ENCODE assay signal across 21 mouse cellular contexts in the genomic region with DNA sequence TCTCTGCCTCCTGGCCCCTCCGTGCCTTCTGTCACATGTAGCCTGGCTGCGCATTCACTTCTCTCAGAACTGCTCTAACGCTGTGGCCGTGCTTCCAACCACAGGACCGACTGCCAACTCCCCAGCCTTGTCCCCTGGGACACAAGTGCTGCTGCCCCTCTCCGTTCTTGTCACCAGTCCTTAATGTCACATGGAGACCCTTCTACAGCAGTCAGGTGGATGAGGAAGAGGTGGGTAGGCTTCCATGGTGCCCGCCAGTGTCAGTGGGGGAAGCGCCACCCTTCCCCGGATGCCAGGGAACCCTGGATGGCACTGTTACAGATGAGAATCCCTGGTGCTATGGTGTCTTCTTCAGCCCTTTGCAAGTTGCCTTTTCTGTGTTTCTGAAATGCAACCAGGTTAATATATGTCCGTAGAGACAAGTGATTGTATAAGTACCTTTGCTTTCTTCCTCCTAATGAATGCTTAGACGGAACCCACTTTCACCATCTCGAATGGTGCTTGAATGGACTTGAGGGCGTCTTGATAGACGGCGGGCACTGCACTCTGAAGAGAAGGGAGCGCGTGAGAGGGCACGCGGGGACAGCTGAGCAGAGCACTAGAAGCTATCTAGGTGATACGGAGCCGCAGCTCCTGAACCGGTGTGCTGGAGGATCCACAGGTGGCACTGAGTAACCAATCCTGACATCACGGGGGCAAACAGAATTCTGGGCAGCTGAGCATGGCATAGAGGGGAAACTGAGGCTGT. TPM values are rescaled to one million over a fixed set of nuclear protein-coding genes. Genes with fewer than 3 reads are reported as not detected.
A peak's percentile ranks its signal among the peaks of the same experiment; 100 is the strongest.
DNase-seq lines count a peak whose midpoint lies in the region; ATAC-seq and TF ChIP-seq lines count a peak whose summit lies in the region.
"Had no signal": no experiment of that assay in that cellular context is flagged by ENCODE, and none has a peak within 500 bp of the region (broad histone marks: within the 10 kb centered on the region; RNA-seq: fewer than 3 reads in every experiment).

No protein-coding gene starts in this region.

- H3K79me2 ChIP-seq in heart, adult 2 months (replicated peaks; ENCODE audit: control insufficient read depth, insufficient read depth, low read length): no peaks in the 10 kb centered on the region

- no peak overlapping the region for H3K9ac ChIP-seq in heart, adult 2 months (ENCODE audit: low read depth, low read length)
- no peak overlapping the region for H3K9ac ChIP-seq in lung, embryonic 15.5 days
- H3K9ac ChIP-seq: embryonic facial prominence, embryonic 15.5 days; forebrain, embryonic 15.5 days; heart, embryonic 15.5 days; hindbrain, embryonic 13.5 days had no signal

- intact Hi-C loops in heart, adult 2 months (cut with DNase I): no loop called here

- no peak for TF ChIP-seq POLR2A in heart, adult 2 months (IDR thresholded peaks at IDR 0.05; ENCODE audit: insufficient read depth, low read depth, low read length)

- WGBS in heart, embryonic 10.5 days: 88% methylated on average over 23 of the region's 23 CpGs
- 77% methylated on average over 23 of the region's 23 CpGs for WGBS in heart, adult 2 months
- WGBS in lung, embryonic 15.5 days: 78% methylated on average over 23 of the region's 23 CpGs

- H3K4me3 ChIP-seq in heart, embryonic 10.5 days: no peak overlapping the region
- no peak overlapping the region for H3K4me3 ChIP-seq in heart, adult 2 months
- no peak overlapping the region for H3K4me3 ChIP-seq in lung, embryonic 15.5 days
- H3K4me3 ChIP-seq: embryonic facial prominence, embryonic 15.5 days; erythroblast, embryonic 14.5 days; forebrain, embryonic 10.5 days; forebrain, embryonic 15.5 days; heart, embryonic 15.5 days; hindbrain, embryonic 13.5 days had no signal

- no peaks in the 10 kb centered on the region for H3K27me3 ChIP-seq in heart, embryonic 10.5 days (ENCODE audit: insufficient read depth, poor library complexity, severe bottlenecking)
- H3K27me3 ChIP-seq in heart, adult 2 months (ENCODE audit: control insufficient read depth, insufficient read depth, low read length): no peaks in the 10 kb centered on the region
- no peaks in the 10 kb centered on the region for H3K27me3 ChIP-seq in lung, embryonic 15.5 days
- H3K27me3 ChIP-seq: CH12.LX; embryonic facial prominence, embryonic 15.5 days; forebrain, embryonic 15.5 days; heart, embryonic 15.5 days; hindbrain, embryonic 13.5 days had no signal

- TF ChIP-seq EP300 in heart, adult 2 months (IDR thresholded peaks at IDR 0.05; ENCODE audit: insufficient read depth, low read depth, low read length): no peak

- peaks cover 38% of the 10 kb centered on the region for H3K4me1 ChIP-seq in heart, embryonic 10.5 days
- peaks cover 15% of the 10 kb centered on the region for H3K4me1 ChIP-seq in heart, adult 2 months (ENCODE audit: control insufficient read depth, insufficient read depth, low read length)
- H3K4me1 ChIP-seq in lung, embryonic 15.5 days: peaks cover 36% of the 10 kb centered on the region
- H3K4me1 ChIP-seq: embryonic facial prominence, embryonic 15.5 days; forebrain, embryonic 10.5 days; forebrain, embryonic 15.5 days; hindbrain, embryonic 13.5 days had no signal

- H3K9me3 ChIP-seq in heart, embryonic 10.5 days: no peaks in the 10 kb centered on the region
- no peaks in the 10 kb centered on the region for H3K9me3 ChIP-seq in lung, embryonic 15.5 days
- H3K9me3 ChIP-seq: embryonic facial prominence, embryonic 15.5 days; forebrain, embryonic 10.5 days; forebrain, embryonic 15.5 days; heart, embryonic 15.5 days; hindbrain, embryonic 13.5 days had no signal

- ATAC-seq in lung, embryonic 15.5 days (ENCODE audit: borderline replicate concordance, extremely low read depth, low FRiP score, low TSS enrichment): no peak
- ATAC-seq: forebrain, embryonic 15.5 days; hindbrain, postnatal 0 days had no signal

- no peak overlapping the region for H3K4me2 ChIP-seq in lung, embryonic 15.5 days
- H3K4me2 ChIP-seq: embryonic facial prominence, embryonic 15.5 days; forebrain, embryonic 15.5 days; heart, embryonic 15.5 days; hindbrain, embryonic 13.5 days had no signal

- 0 out of 2 replicates have a peak overlapping the region, but pooled peaks have one; percentile 7 for H3K27ac ChIP-seq in heart, embryonic 10.5 days
- H3K27ac ChIP-seq in heart, adult 2 months: no peak overlapping the region
- H3K27ac ChIP-seq in lung, embryonic 15.5 days: peak overlapping the region; percentile 47; the same call in 1 of the 2 replicates
- H3K27ac ChIP-seq: embryonic facial prominence, embryonic 15.5 days; forebrain, embryonic 10.5 days; forebrain, embryonic 15.5 days; heart, embryonic 15.5 days; hindbrain, embryonic 13.5 days; hindbrain, postnatal 0 days had no signal

- peaks cover 7% of the 10 kb centered on the region; the same call in 1 of the 2 replicates for H3K36me3 ChIP-seq in heart, embryonic 10.5 days
- peaks cover 3% of the 10 kb centered on the region; the same call in 1 of the 2 replicates for H3K36me3 ChIP-seq in heart, adult 2 months (ENCODE audit: control insufficient read depth, insufficient read depth, low read length)
- H3K36me3 ChIP-seq in lung, embryonic 15.5 days: no peaks in the 10 kb centered on the region
- H3K36me3 ChIP-seq: forebrain, embryonic 15.5 days; heart, embryonic 15.5 days; hindbrain, embryonic 13.5 days had no signal

- TF ChIP-seq CTCF in heart, adult 2 months (IDR thresholded peaks at IDR 0.05): no peak

- DNase-seq in heart, embryonic 10.5 days (ENCODE audit: low spot score): no peak
- no peak for DNase-seq in heart, adult 2 months
- no peak for DNase-seq in lung, postnatal 14 days
- DNase-seq in lung, postnatal 25 days (ENCODE audit: low spot score): peak; percentile 57
- DNase-seq in spleen, postnatal 4 days (ENCODE audit: low spot score in 2 of 2): no peak
- DNase-seq in gastrocnemius, postnatal 4 days (ENCODE audit: low spot score in 2 of 2): no peak
- DNase-seq: adrenal gland, adult 2 months; adrenal gland, postnatal 36 days; cerebellum, adult 2 months; cerebellum, postnatal 14 days; embryo, embryonic 11 days; gastrocnemius, postnatal 10 days had no signal

RNA-seq across cellular contexts. Expression of a gene that starts 45.8 kb away (rescaled TPM):
- 19.0 and 27.1 TPM in 2 replicates for polyA plus RNA-seq in heart, embryonic 10.5 days (2016; fragmentation: Nextera tagmentation; extraction: Ambion mirVana)
- 10 to 100 TPM; 18.6 to 20.7 TPM for total RNA-seq in heart, adult 2 months (2021)
- polyA plus RNA-seq in heart, adult 2 months (2012; rRNA removed): 3.6 and 8.7 TPM in 2 replicates
- polyA plus RNA-seq in lung, embryonic 15.5 days (2015; fragmentation: Nextera tagmentation; extraction: Ambion mirVana): 26.8 and 29.0 TPM in 2 replicates
- 10 to 100 TPM; 26.5 to 33.2 TPM for total RNA-seq in gastrocnemius, postnatal 4 days (2021)
- polyA plus RNA-seq: erythroblast, embryonic 14.5 days had no signal

RNA-seq across cellular contexts. Expression of a gene that starts 47.9 kb away (rescaled TPM):
- polyA plus RNA-seq in heart, embryonic 10.5 days (2016; fragmentation: Nextera tagmentation; extraction: Ambion mirVana): 12.8 and 13.6 TPM in 2 replicates
- total RNA-seq in heart, adult 2 months (2021): 10 to 100 TPM; 14.1 to 16.4 TPM
- polyA plus RNA-seq in heart, adult 2 months (2012; rRNA removed): 20.5 and 24.2 TPM in 2 replicates
- 12.7 and 14.5 TPM in 2 replicates for polyA plus RNA-seq in lung, embryonic 15.5 days (2015; fragmentation: Nextera tagmentation; extraction: Ambion mirVana)
- 10 to 100 TPM; 17.3 to 19.1 TPM for total RNA-seq in gastrocnemius, postnatal 4 days (2021)
